Mouse (Mus musculus): ENCODE measurements around the gene Plce1.
A peak's percentile ranks its signal among the peaks of the same experiment; 100 is the strongest.

Gene Plce1

GRCm38 (mm10) chr19:38722982-38723381 lies 242.1 kb downstream of the Plce1 start:
- DNase-seq (ENCODE audit: low spot score), result no peak

- DNase-seq (ENCODE audit: low spot score), result no peak
These were observed 243.1 kb downstream of the Plce1 start for GRCm38 (mm10) chr19:38723969-38724368.

- no peak for DNase-seq (ENCODE audit: low spot score)
These were observed 247.9 kb downstream of the Plce1 start for GRCm38 (mm10) chr19:38728842-38729241.

GRCm38 (mm10) chr19:38729264-38729663 lies 248.4 kb downstream of the Plce1 start:
- no peak for DNase-seq (ENCODE audit: low spot score)

- no peak for DNase-seq (ENCODE audit: low spot score)
These were observed 263.6 kb downstream of the Plce1 start for GRCm38 (mm10) chr19:38744546-38744945.

GRCm38 (mm10) chr19:38745810-38746491 lies 265.0 kb downstream of the Plce1 start:
- DNase-seq (ENCODE audit: low spot score), result no peak

GRCm38 (mm10) chr19:38746492-38747014 lies 265.6 kb downstream of the Plce1 start:
- DNase-seq (ENCODE audit: low spot score), result no peak

- no peak for DNase-seq (ENCODE audit: low spot score)
These were observed 269.3 kb downstream of the Plce1 start for GRCm38 (mm10) chr19:38750192-38750591.

- no peak for DNase-seq (ENCODE audit: low spot score)
These were observed 276.3 kb downstream of the Plce1 start for GRCm38 (mm10) chr19:38757161-38757560.

GRCm38 (mm10) chr19:38758056-38758455 lies 277.1 kb downstream of the Plce1 start:
- no peak for DNase-seq (ENCODE audit: low spot score)

GRCm38 (mm10) chr19:38758685-38759472 lies 278.0 kb downstream of the Plce1 start:
- no peak for DNase-seq (ENCODE audit: low spot score)

GRCm38 (mm10) chr19:38760441-38760840 lies 279.5 kb downstream of the Plce1 start:
- DNase-seq (ENCODE audit: low spot score), result no peak

- no peak for DNase-seq (ENCODE audit: low spot score)
These were observed 285.4 kb downstream of the Plce1 start for GRCm38 (mm10) chr19:38766306-38766705.

- DNase-seq (ENCODE audit: low spot score), result peak; percentile 78
These were observed 294.6 kb downstream of the Plce1 start for GRCm38 (mm10) chr19:38775548-38775947.

- DNase-seq (ENCODE audit: low spot score), result no peak
These were observed 297.9 kb downstream of the Plce1 start for GRCm38 (mm10) chr19:38778805-38779204.

GRCm38 (mm10) chr19:38783542-38783941 lies 302.6 kb downstream of the Plce1 start:
- DNase-seq (ENCODE audit: low spot score), result no peak

- DNase-seq (ENCODE audit: low spot score), result no peak
These were observed 306.8 kb downstream of the Plce1 start for GRCm38 (mm10) chr19:38787756-38788155.

GRCm38 (mm10) chr19:38793563-38794045 lies 312.7 kb downstream of the Plce1 start:
- no peak for DNase-seq (ENCODE audit: low spot score)

- DNase-seq (ENCODE audit: low spot score), result no peak
These were observed 315.6 kb downstream of the Plce1 start for GRCm38 (mm10) chr19:38796546-38796945.

- no peak for DNase-seq (ENCODE audit: low spot score)
These were observed 317.4 kb downstream of the Plce1 start for GRCm38 (mm10) chr19:38798291-38798690.

GRCm38 (mm10) chr19:38798801-38799200 lies 317.9 kb downstream of the Plce1 start:
- no peak for DNase-seq (ENCODE audit: low spot score)

- no peak for DNase-seq (ENCODE audit: low spot score)
These were observed 337.3 kb downstream of the Plce1 start for GRCm38 (mm10) chr19:38818191-38818590.

Data from testis, postnatal 10 days (tissue).